Mouse (Mus musculus): ENCODE measurements around the gene Fuca1. TPM values are rescaled to one million over a fixed set of nuclear protein-coding genes. Genes with fewer than 3 reads are reported as not detected.

The Fuca1 gene
- polyA plus RNA-seq, 1 experiment from 2014 or later = 52.3 TPM

GRCm38 (mm10) chr4:135985769-135986168, 65.2 kb downstream of the Fuca1 start:
- 94% methylated on average over 7 of the region's 7 CpGs for WGBS
- peaks cover 50% of the 10 kb centered on the region for H3K36me3 ChIP-seq
- H3K27ac ChIP-seq = no peak overlapping the region
- H3K27me3 ChIP-seq (ENCODE audit: low read depth, poor library complexity, severe bottlenecking) = no peaks in the 10 kb centered on the region
- peak overlapping the region; percentile 79 for H3K4me3 ChIP-seq
- H3K9me3 ChIP-seq (replicated peaks) = no peaks in the 10 kb centered on the region
- DNase-seq (ENCODE audit: low spot score) = no peak
- peaks cover 23% of the 10 kb centered on the region for H3K4me1 ChIP-seq

- peak overlapping the region; percentile 79 for H3K4me3 ChIP-seq
- 9% methylated on average over 23 of the region's 23 CpGs for WGBS
- peaks cover 44% of the 10 kb centered on the region for H3K36me3 ChIP-seq
- H3K4me1 ChIP-seq = peaks cover 23% of the 10 kb centered on the region
- DNase-seq (ENCODE audit: low spot score) = no peak
- H3K27me3 ChIP-seq (ENCODE audit: low read depth, poor library complexity, severe bottlenecking) = no peaks in the 10 kb centered on the region
- peak overlapping the region; percentile 92 for H3K27ac ChIP-seq
- H3K9me3 ChIP-seq (replicated peaks) = no peaks in the 10 kb centered on the region
These were observed 65.9 kb downstream of the Fuca1 start for GRCm38 (mm10) chr4:135986301-135986942.

- Histone ChIP-seq H3K4me1 (peaks cover 23% of the 10 kb centered on the region), H3K27ac (peak within 1 kb of the TSS; percentile 92), H3K9me3 (replicated peaks) (no peaks in the 10 kb centered on the region), H3K36me3 (peaks cover 37% of the 10 kb centered on the region), H3K4me3 (peak within 1 kb of the TSS; percentile 79), H3K27me3 (ENCODE audit: low read depth, poor library complexity, severe bottlenecking) (no peaks in the 10 kb centered on the region)
- peak; percentile 95 for DNase-seq (ENCODE audit: low spot score)
- under 1% methylated on average over 81 of the region's 81 CpGs for WGBS
These were observed 66.6 kb downstream of the Fuca1 start, which contains the start of gene Pithd1 for GRCm38 (mm10) chr4:135986943-135987710. Gene Pithd1, minus strand, starts transcription at chr4:135987264.

- no peak for DNase-seq (ENCODE audit: low spot score)
- WGBS = 75% methylated on average over 9 of the region's 9 CpGs
- Histone ChIP-seq H3K27me3 (ENCODE audit: low read depth, poor library complexity, severe bottlenecking) (no peaks in the 10 kb centered on the region), H3K4me3 (peak overlapping the region; percentile 79), H3K27ac (peak overlapping the region; percentile 92), H3K4me1 (peaks cover 23% of the 10 kb centered on the region), H3K36me3 (peaks cover 31% of the 10 kb centered on the region), H3K9me3 (replicated peaks) (no peaks in the 10 kb centered on the region)
These were observed 67.2 kb downstream of the Fuca1 start for GRCm38 (mm10) chr4:135987714-135988113.

Other genes starting within 250 kb of the Fuca1 start
- gene Ifnlr1, start 234.4 kb upstream of the Fuca1 start, polyA plus RNA-seq (2016; fragmentation: Nextera tagmentation; extraction: Ambion mirVana) = 0.43 and 0.59 TPM in 2 replicates
- gene Il22ra1, start 192.6 kb upstream of the Fuca1 start, polyA plus RNA-seq (2016; fragmentation: Nextera tagmentation; extraction: Ambion mirVana) = not detected in 2 replicates
- 0.11 and 0.15 TPM in 2 replicates for gene Myom3, start 161.0 kb upstream of the Fuca1 start, polyA plus RNA-seq (2016; fragmentation: Nextera tagmentation; extraction: Ambion mirVana)
- 328 and 383 TPM in 2 replicates for gene Srsf10, start 65.0 kb upstream of the Fuca1 start, polyA plus RNA-seq (2016; fragmentation: Nextera tagmentation; extraction: Ambion mirVana)
- gene Pnrc2, start 46.9 kb upstream of the Fuca1 start, polyA plus RNA-seq (2016; fragmentation: Nextera tagmentation; extraction: Ambion mirVana) = 177 and 208 TPM in 2 replicates
- 0.38 and 0.53 TPM in 2 replicates for gene Cnr2, start 25.3 kb upstream of the Fuca1 start, polyA plus RNA-seq (2016; fragmentation: Nextera tagmentation; extraction: Ambion mirVana)
- 68.4 and 78.9 TPM in 2 replicates for gene Hmgcl, start 25.7 kb downstream of the Fuca1 start, polyA plus RNA-seq (2016; fragmentation: Nextera tagmentation; extraction: Ambion mirVana)
- 38.7 and 39.2 TPM in 2 replicates for gene Gale, start 43.0 kb downstream of the Fuca1 start, polyA plus RNA-seq (2016; fragmentation: Nextera tagmentation; extraction: Ambion mirVana)
- gene Lypla2, start 51.9 kb downstream of the Fuca1 start, polyA plus RNA-seq (2016; fragmentation: Nextera tagmentation; extraction: Ambion mirVana) = 199 and 214 TPM in 2 replicates
- 73.2 and 73.6 TPM in 2 replicates for gene Pithd1, start 66.5 kb downstream of the Fuca1 start, polyA plus RNA-seq (2016; fragmentation: Nextera tagmentation; extraction: Ambion mirVana)
- gene Eloa, start 101.0 kb downstream of the Fuca1 start, polyA plus RNA-seq (2016; fragmentation: Nextera tagmentation; extraction: Ambion mirVana) = 33.2 and 38.9 TPM in 2 replicates
- gene Rpl11, start 132.7 kb downstream of the Fuca1 start, polyA plus RNA-seq (2016; fragmentation: Nextera tagmentation; extraction: Ambion mirVana) = 510 and 589 TPM in 2 replicates
- 375 and 475 TPM in 2 replicates for gene Id3, start 222.8 kb downstream of the Fuca1 start, polyA plus RNA-seq (2016; fragmentation: Nextera tagmentation; extraction: Ambion mirVana)

Data from limb, embryonic 10.5 days (tissue).